Mouse (Mus musculus): ENCODE data around the gene Tmx2. TPM values are rescaled to one million over a fixed set of nuclear protein-coding genes. Genes with fewer than 3 reads are reported as not detected.

Gene Tmx2
- 10 to 100 TPM; 13.4 to 61.9 TPM for polyA plus RNA-seq (2012; fragmentation: generic; extraction: Trizol)

DNA sequence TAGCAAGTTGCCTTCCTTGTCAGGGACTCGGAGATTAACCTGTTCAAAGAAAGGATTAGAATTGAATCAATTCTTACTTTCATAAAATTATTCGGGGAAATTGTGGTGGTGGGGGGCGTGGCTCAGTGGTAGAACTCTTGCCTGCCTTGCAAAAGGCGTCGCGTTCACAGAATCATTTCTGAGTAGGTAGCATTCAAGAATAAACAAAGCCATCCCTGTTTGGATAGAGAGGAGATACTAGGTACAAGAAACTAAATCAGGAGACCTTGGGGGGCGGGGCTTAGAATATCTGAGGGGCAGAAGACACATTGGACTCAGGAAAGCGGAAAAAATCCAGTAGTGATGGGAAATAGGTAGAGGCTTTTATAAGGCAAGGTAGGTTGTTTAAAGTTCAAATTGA, at the start of gene Tmx2:
Gene Tmx2 (minus strand): TSS at position 125 of the 400 bp plus-strand sequence.

DNA sequence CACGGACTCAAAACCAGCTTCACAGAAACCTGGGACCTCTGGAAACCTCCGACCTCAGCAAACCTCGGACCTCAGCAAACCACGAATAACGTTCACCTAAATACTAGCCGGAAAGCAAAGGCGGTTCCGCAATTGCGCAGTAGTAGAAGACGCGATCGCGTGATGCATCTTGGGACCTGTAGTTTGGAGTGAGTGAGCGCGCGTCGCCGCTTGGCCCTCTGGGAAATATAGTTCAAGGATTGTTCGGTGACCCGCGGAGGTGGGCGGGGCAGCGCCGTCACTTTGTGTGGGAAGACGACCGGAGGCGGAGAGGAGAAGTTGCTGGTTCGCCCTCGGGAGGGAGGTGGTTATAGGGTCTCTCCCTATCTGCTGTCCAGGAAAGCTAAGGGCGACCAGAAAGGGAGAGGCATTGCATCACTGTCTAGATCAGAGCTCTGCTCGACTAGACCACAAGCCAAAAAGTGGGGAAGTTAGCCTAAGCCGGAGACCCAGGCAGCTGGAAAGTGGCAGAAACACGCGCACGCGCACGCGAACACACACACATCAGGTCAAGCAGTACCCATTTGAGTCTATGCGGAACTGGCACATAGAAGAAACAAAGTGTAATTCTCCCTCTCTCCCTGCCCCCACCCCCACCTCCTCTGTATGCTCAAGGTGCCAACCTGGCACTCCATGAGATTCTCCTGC, 48.4 kb upstream of the Tmx2 start, which contains the start of gene Clp1:
Gene Clp1 (minus strand): TSS at position 179 of the 687 bp plus-strand sequence.

GRCm38 (mm10) chr2:84714811-84715561, 36.0 kb upstream of the Tmx2 start, which contains the start of gene Zdhhc5:
TSS of gene Zdhhc5 (minus strand) at chr2:84715180.

DNA sequence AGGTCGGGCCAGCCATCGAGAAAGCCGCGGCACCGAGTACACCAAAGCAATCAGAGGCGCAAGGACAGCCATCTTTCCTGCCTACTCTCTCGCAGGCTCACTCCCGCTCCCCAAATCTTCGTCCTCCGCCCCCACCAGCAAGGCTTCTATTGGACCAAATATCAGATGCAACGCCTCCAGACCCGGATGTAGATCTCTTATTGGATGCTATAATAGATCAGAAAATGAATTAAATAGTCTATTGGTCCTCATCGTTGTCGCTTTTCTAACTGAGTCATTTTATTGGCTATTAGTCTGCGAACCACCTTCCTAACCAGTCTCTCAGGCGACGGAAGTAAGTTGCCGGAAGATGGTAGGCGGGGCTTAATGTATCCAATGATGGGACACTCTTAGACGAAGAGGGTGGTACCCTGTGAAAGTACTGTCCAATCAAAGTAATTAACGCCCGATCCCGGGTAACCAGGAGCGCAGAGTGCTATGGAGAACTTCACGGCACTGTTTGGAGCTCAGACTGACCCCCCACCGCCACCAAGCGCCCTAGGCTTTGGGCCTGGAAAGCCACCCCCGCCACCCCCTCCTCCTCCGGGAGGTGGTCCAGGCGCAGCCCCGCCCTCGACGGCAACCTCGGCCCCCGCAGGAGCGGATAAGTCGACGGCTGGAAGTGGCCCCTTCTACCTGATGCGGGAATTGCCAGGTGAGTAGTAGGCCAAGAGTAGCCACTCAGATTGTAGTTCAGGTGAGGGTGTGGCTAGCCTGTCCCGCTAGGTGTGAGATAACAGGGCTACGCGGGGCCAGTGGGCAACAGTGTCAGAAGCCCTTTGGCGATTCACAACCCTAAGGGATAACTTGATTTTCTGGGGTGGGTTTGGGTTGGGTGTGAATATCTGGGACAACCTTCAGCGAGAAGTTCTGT, 716 bp downstream of the Tmx2 start, which contains the start of the genes Gm28635 and Med19:
Gene Gm28635 (minus strand): TSS at position 74 of the 913 bp plus-strand sequence.
Gene Med19 (plus strand): TSS at position 435 of the 913 bp plus-strand sequence.

GRCm38 (mm10) chr2:84670569-84670933, 8.4 kb downstream of the Tmx2 start, which contains the start of gene Selenoh:
TSS of gene Selenoh (minus strand) at chr2:84670770.

DNA sequence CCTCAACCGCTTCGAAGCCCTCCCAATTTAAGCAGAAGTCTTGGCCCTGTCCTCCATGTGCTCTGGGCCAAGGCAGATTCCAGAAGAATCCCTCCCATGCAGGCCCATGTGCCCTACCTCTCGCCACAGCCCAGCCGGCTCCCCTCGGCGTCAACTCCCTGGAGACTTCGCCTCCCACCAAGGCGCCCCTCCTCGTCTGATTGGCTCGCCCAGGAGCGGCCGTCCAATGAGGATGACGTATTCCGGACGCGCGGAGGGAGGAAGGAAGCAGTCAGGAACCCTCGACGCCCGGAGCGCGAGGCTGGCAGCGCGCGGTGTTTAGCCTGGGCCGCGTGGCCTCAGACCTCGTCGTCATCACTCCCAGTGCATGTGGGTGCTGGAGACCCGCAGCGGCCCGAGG, 20.1 kb downstream of the Tmx2 start, which contains the start of gene Btbd18:
Gene Btbd18 (plus strand): TSS at position 274 of the 400 bp plus-strand sequence.

GRCm38 (mm10) chr2:84650464-84651195, 28.3 kb downstream of the Tmx2 start, which contains the start of gene Ctnnd1:
TSS of gene Ctnnd1 (minus strand) at chr2:84650765.

Other genes starting within 250 kb of the Tmx2 start
- 10 to 100 TPM in 1 of 2 experiments, 1 to 10 TPM in 1; 1.2 to 17.3 TPM for gene Tfpi, start 202.4 kb downstream of the Tmx2 start, polyA plus RNA-seq (2012; fragmentation: generic; extraction: Trizol)
- gene Ctnnd1, start 28.4 kb downstream of the Tmx2 start, polyA plus RNA-seq (2012; fragmentation: generic; extraction: Trizol) = 10 to 100 TPM in 1 of 2 experiments, 1 to 10 TPM in 1; 6.2 to 55.8 TPM
- gene Btbd18, start 20.1 kb downstream of the Tmx2 start, polyA plus RNA-seq (2012; fragmentation: generic; extraction: Trizol) = under 1 TPM; 0.09 TPM
- gene Selenoh, start 8.4 kb downstream of the Tmx2 start, polyA plus RNA-seq (2012; fragmentation: generic; extraction: Trizol) = 100 to 1,000 TPM; 317 to 435 TPM
- not detected for gene Gm28635, start 1.1 kb downstream of the Tmx2 start, polyA plus RNA-seq (2012; fragmentation: generic; extraction: Trizol)
- 10 to 100 TPM in 1 of 2 experiments, 1 to 10 TPM in 1; 9.8 to 18.9 TPM for gene Med19, start 738 bp downstream of the Tmx2 start, polyA plus RNA-seq (2012; fragmentation: generic; extraction: Trizol)
- 10 to 100 TPM in 1 of 2 experiments, 1 to 10 TPM in 1; 4.3 to 26.8 TPM for gene Zdhhc5, start 36.0 kb upstream of the Tmx2 start, polyA plus RNA-seq (2012; fragmentation: generic; extraction: Trizol)
- 1 to 10 TPM; 2.2 to 6.6 TPM for gene Clp1, start 48.2 kb upstream of the Tmx2 start, polyA plus RNA-seq (2012; fragmentation: generic; extraction: Trizol)
- gene Ypel4, start 54.9 kb upstream of the Tmx2 start, polyA plus RNA-seq (2012; fragmentation: generic; extraction: Trizol) = 1 to 10 TPM in 1 of 2 experiments, under 1 TPM in 1; 0.47 to 8.6 TPM
- 1 to 10 TPM; 7.2 to 8.3 TPM for gene Gm19426, start 64.5 kb upstream of the Tmx2 start, polyA plus RNA-seq (2012; fragmentation: generic; extraction: Trizol)
- gene Serping1, start 96.3 kb upstream of the Tmx2 start, polyA plus RNA-seq (2012; fragmentation: generic; extraction: Trizol) = under 1 TPM; 0.06 to 0.91 TPM
- gene Ube2l6, start 119.7 kb upstream of the Tmx2 start, polyA plus RNA-seq (2012; fragmentation: generic; extraction: Trizol) = 10 to 100 TPM; 19.6 to 59.5 TPM
- gene Smtnl1, start 143.5 kb upstream of the Tmx2 start, polyA plus RNA-seq (2012; fragmentation: generic; extraction: Trizol) = under 1 TPM; 0.02 TPM
- 10 to 100 TPM; 24.3 to 35.2 TPM for gene Timm10, start 147.9 kb upstream of the Tmx2 start, polyA plus RNA-seq (2012; fragmentation: generic; extraction: Trizol)
- gene Slc43a1, start 159.7 kb upstream of the Tmx2 start, polyA plus RNA-seq (2012; fragmentation: generic; extraction: Trizol) = under 1 TPM; 0.01 to 0.04 TPM
- gene Rtn4rl2, start 207.6 kb upstream of the Tmx2 start, polyA plus RNA-seq (2012; fragmentation: generic; extraction: Trizol) = 1 to 10 TPM in 1 of 2 experiments, under 1 TPM in 1; 0.43 to 7.1 TPM